Mouse (Mus musculus) ES-Bruce4 (cell line): ENCODE measurements around the gene Kmt5a.

Experiments used
- CTCF ChIP-seq: IDR thresholded peaks from one replicate; pipeline ENCODE4 v1.8.1; 2011; ENCODE audit warnings: low read depth, low read length
- EP300 ChIP-seq: IDR thresholded peaks from 2 replicates; pipeline ENCODE4 v1.6.1; 2011; ENCODE audit warnings: low read depth, low read length; ENCODE audit not compliant: insufficient read depth
- POLR2A ChIP-seq: IDR thresholded peaks from one replicate; pipeline ENCODE4 v1.8.1; 2011; ENCODE audit warnings: low read length; ENCODE audit not compliant: insufficient read depth

DNA sequence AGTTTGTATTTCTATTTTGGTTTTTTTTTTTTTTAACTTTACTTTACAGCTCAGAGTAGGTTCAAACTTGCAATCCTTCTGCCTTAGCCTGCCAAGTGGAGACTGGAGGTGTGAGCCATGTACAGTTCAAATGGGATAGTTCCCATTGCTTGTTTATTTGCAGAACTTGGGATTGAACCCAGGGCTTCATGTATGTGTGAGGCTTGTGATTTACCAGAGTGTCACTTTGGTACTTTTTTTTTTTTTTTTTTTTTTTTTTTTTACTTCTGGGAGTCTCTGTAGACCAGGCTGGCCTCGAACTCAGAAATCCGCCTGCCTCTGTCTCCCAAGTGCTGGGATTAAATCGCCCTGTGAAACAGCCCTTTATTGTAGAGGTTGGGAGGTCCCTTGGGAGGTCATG lies 4.5 kb downstream of the Kmt5a start:
- TF ChIP-seq POLR2A, result no peak
- no peak for TF ChIP-seq EP300
- TF ChIP-seq CTCF, result no peak
